Comparison of ENCODE assay signal across 16 mouse cellular contexts in genomic region chr3:17788334-17788720, GRCm38 (mm10).
DNase-seq lines count a peak whose midpoint lies in the region; ATAC-seq and TF ChIP-seq lines count a peak whose summit lies in the region.
"Had no signal": no experiment of that assay in that cellular context is flagged by ENCODE, and none has a peak within 500 bp of the region (broad histone marks: within the 10 kb centered on the region; RNA-seq: fewer than 3 reads in every experiment).

No protein-coding gene starts in this region.

- no peaks in the 10 kb centered on the region for H3K9me3 ChIP-seq in hindbrain, embryonic 12.5 days (replicated peaks)
- no peaks in the 10 kb centered on the region for H3K9me3 ChIP-seq in midbrain, embryonic 15.5 days
- peaks cover 3% of the 10 kb centered on the region; the same call in 1 of the 2 replicates for H3K9me3 ChIP-seq in kidney, embryonic 16.5 days (ENCODE audit: low read length)
- H3K9me3 ChIP-seq: kidney, embryonic 15.5 days; limb, embryonic 15.5 days had no signal

- H3K27me3 ChIP-seq in cerebellum, adult 2 months (ENCODE audit: control insufficient read depth, insufficient read depth, low read length), result no peaks in the 10 kb centered on the region
- peaks cover 5% of the 10 kb centered on the region for H3K27me3 ChIP-seq in hindbrain, embryonic 12.5 days
- no peaks in the 10 kb centered on the region for H3K27me3 ChIP-seq in midbrain, embryonic 15.5 days (replicated peaks)
- H3K27me3 ChIP-seq in kidney, embryonic 16.5 days (ENCODE audit: insufficient read depth, low read length), result peaks cover 84% of the 10 kb centered on the region

- WGBS in cerebellum, adult 2 months, result 91% methylated on average over 4 of the region's 4 CpGs
- WGBS in hindbrain, embryonic 12.5 days, result 29% methylated on average over 4 of the region's 4 CpGs
- 26% methylated on average over 4 of the region's 4 CpGs for WGBS in midbrain, embryonic 15.5 days
- 22% methylated on average over 4 of the region's 4 CpGs for WGBS in kidney, embryonic 16.5 days

- no peak for ATAC-seq in hindbrain, embryonic 12.5 days (ENCODE audit: low FRiP score)
- no peak for ATAC-seq in midbrain, embryonic 15.5 days (replicated peaks)
- no peak for ATAC-seq in kidney, embryonic 16.5 days (ENCODE audit: low FRiP score, low TSS enrichment)
- ATAC-seq: Patski had no signal

- no peak for TF ChIP-seq CTCF in cerebellum, adult 2 months (IDR thresholded peaks at IDR 0.05; ENCODE audit: borderline replicate concordance, insufficient read depth, low read depth, low read length)

- H3K4me1 ChIP-seq in cerebellum, adult 2 months (ENCODE audit: control insufficient read depth, insufficient read depth, low read length), result no peaks in the 10 kb centered on the region; the same call in 1 of the 2 replicates
- peaks cover 21% of the 10 kb centered on the region for H3K4me1 ChIP-seq in hindbrain, embryonic 12.5 days
- peaks cover 15% of the 10 kb centered on the region; the same call in 1 of the 2 replicates for H3K4me1 ChIP-seq in midbrain, embryonic 15.5 days
- H3K4me1 ChIP-seq in kidney, embryonic 16.5 days (ENCODE audit: insufficient read depth, low read length), result peaks cover 12% of the 10 kb centered on the region

- DNase-seq in cerebellum, adult 2 months, result no peak
- DNase-seq in cerebellum, postnatal 25 days, result no peak
- DNase-seq in retina, postnatal 1 day, result peak; percentile 50
- DNase-seq in heart, adult 18-20 months, result no peak
- no peak for DNase-seq in urinary bladder, adult 2 months (ENCODE audit: low spot score)
- DNase-seq: cerebellum, postnatal 36 days; lung, adult 2 months; thymus, postnatal 4 days had no signal

- H3K27ac ChIP-seq in cerebellum, adult 2 months (ENCODE audit: insufficient read depth, low read length), result peak overlapping the region; percentile 34; the same call in 1 of the 2 replicates
- peak overlapping the region; percentile 100 for H3K27ac ChIP-seq in hindbrain, embryonic 12.5 days
- peak overlapping the region; percentile 100 for H3K27ac ChIP-seq in midbrain, embryonic 15.5 days
- no peak overlapping the region for H3K27ac ChIP-seq in kidney, embryonic 16.5 days (ENCODE audit: low read length)
- H3K27ac ChIP-seq: kidney, embryonic 15.5 days; limb, embryonic 15.5 days had no signal

- peak overlapping the region; percentile 91 for H3K4me2 ChIP-seq in hindbrain, embryonic 12.5 days (replicated peaks)
- peak overlapping the region; percentile 83 for H3K4me2 ChIP-seq in midbrain, embryonic 15.5 days
- H3K4me2 ChIP-seq in kidney, embryonic 16.5 days (replicated peaks; ENCODE audit: low read depth, low read length), result no peak overlapping the region
- H3K4me2 ChIP-seq: heart, embryonic 11.5 days; kidney, embryonic 15.5 days; limb, embryonic 15.5 days had no signal

- H3K36me3 ChIP-seq in hindbrain, embryonic 12.5 days, result no peaks in the 10 kb centered on the region
- H3K36me3 ChIP-seq in midbrain, embryonic 15.5 days (replicated peaks), result no peaks in the 10 kb centered on the region
- H3K36me3 ChIP-seq in kidney, embryonic 16.5 days (ENCODE audit: insufficient read depth, low read length), result no peaks in the 10 kb centered on the region
- H3K36me3 ChIP-seq: kidney, embryonic 15.5 days; limb, embryonic 15.5 days had no signal

- H3K9ac ChIP-seq in hindbrain, embryonic 12.5 days, result peak overlapping the region; percentile 92
- H3K9ac ChIP-seq in midbrain, embryonic 15.5 days, result peak overlapping the region; percentile 82
- no peak overlapping the region for H3K9ac ChIP-seq in kidney, embryonic 16.5 days (replicated peaks; ENCODE audit: low read length)
- H3K9ac ChIP-seq: kidney, embryonic 15.5 days; limb, embryonic 15.5 days had no signal

- no peak for TF ChIP-seq POLR2A in cerebellum, adult 2 months (IDR thresholded peaks at IDR 0.05; ENCODE audit: borderline replicate concordance, insufficient read depth, low read length)

- H3K4me3 ChIP-seq in cerebellum, adult 2 months (replicated peaks; ENCODE audit: insufficient read depth, low read depth, low read length), result no peak overlapping the region
- peak overlapping the region; percentile 68 for H3K4me3 ChIP-seq in hindbrain, embryonic 12.5 days
- H3K4me3 ChIP-seq in midbrain, embryonic 15.5 days, result peak overlapping the region; percentile 62
- no peak overlapping the region for H3K4me3 ChIP-seq in kidney, embryonic 16.5 days (ENCODE audit: low read length)
- H3K4me3 ChIP-seq: kidney, embryonic 15.5 days; limb, embryonic 15.5 days; megakaryocyte, embryonic 14.5 days had no signal

Comparison
In these comparisons a context has a peak if more than half of its experiments do, and no peak if none do; other contexts are left out.
1. H3K4me3 ChIP-seq: peak in hindbrain, embryonic 12.5 days (single experiment) and midbrain, embryonic 15.5 days (single experiment); none in cerebellum, adult 2 months (single experiment) and kidney, embryonic 16.5 days (single experiment).